Mouse (Mus musculus) limb, embryonic 11.5 days (tissue): ENCODE measurements around the gene Mknk1. TPM values are rescaled to one million over a fixed set of nuclear protein-coding genes. Genes with fewer than 3 reads are reported as not detected.
A peak's percentile ranks its signal among the peaks of the same experiment; 100 is the strongest.

Experiments used
- ATAC-seq: fragments of 200-750 bp; cut with Nextera tagmentation; 2 replicates; pipeline ENCODE4 v1.8.0; 2017; ENCODE audit warnings: low read depth; ENCODE audit not compliant: insufficient number of reproducible peaks, low FRiP score, low TSS enrichment
- DNase-seq: peaks from one replicate; pipeline ENCODE4 v3.0.0-alpha.2; 2015; ENCODE audit warnings: low spot score
- H3K27ac ChIP-seq: fragments of 300-500 bp; sonication (generic); replicated peaks from 2 replicates; pipeline ENCODE4 v1.5.1; 2014; ENCODE audit warnings: low read depth, mild to moderate bottlenecking, low read length
- H3K27me3 ChIP-seq: fragments of 300-500 bp; sonication (generic); 2 replicates; pipeline ENCODE4 v1.6.1; 2014; ENCODE audit warnings: mild to moderate bottlenecking, low read length, mixed read lengths; ENCODE audit not compliant: control insufficient read depth, insufficient read depth
- H3K36me3 ChIP-seq: fragments of 300-500 bp; sonication (generic); 2 replicates; pipeline ENCODE4 v1.6.1; 2014; ENCODE audit warnings: mild to moderate bottlenecking, low read length, moderate library complexity, mixed read lengths; ENCODE audit not compliant: control insufficient read depth, insufficient read depth
- H3K4me1 ChIP-seq: fragments of 300-500 bp; sonication (generic); 2 replicates; pipeline ENCODE4 v1.6.1; 2014; ENCODE audit warnings: low read length, mixed read lengths; ENCODE audit not compliant: control insufficient read depth, insufficient read depth
- H3K4me2 ChIP-seq: fragments of 300-500 bp; sonication (generic); 2 replicates; pipeline ENCODE4 v1.6.1; 2014; ENCODE audit warnings: low read depth, mild to moderate bottlenecking, moderate library complexity; ENCODE audit not compliant: severe bottlenecking
- H3K4me3 ChIP-seq: fragments of 300-500 bp; sonication (generic); 2 replicates; pipeline ENCODE4 v1.5.1; 2014; ENCODE audit warnings: low read depth, low read length
- H3K9ac ChIP-seq: fragments of 300-500 bp; sonication (generic); 2 replicates; pipeline ENCODE4 v1.6.1; 2014; ENCODE audit warnings: mild to moderate bottlenecking, low read length
- H3K9me3 ChIP-seq: fragments of 300-500 bp; sonication (generic); 2 replicates; pipeline ENCODE4 v1.6.1; 2016; ENCODE audit warnings: low read length; ENCODE audit not compliant: control insufficient read depth
- WGBS: fragments of 180-500 bp; shearing (Covaris S2); extraction: QIAGEN DNeasy Blood & Tissue Kit; methylation state at CpG from one replicate; pipeline ENCODE4 v1.1.7; 2014; 5-methylcytosine and 5-hydroxymethylcytosine counted together
- polyA plus RNA-seq: library from polyadenylated mRNA; unstranded; fragments of >200 nt; fragmentation: Nextera tagmentation; extraction: Ambion mirVana; gene quantifications from 2 replicates; pipeline ENCODE4 v1.2.1, GENCODE M21; 2014

The Mknk1 gene
- polyA plus RNA-seq, 1 experiment from 2014 or later, result 23.2 TPM

GRCm38 (mm10) chr4:115848990-115849677, 10.1 kb downstream of the Mknk1 start:
- DNase-seq, result no peak
- no peak overlapping the region for H3K4me2 ChIP-seq
- no peaks in the 10 kb centered on the region for H3K9me3 ChIP-seq
- ATAC-seq, result no peak
- WGBS, result 70% methylated on average over 8 of the region's 8 CpGs
- H3K36me3 ChIP-seq, result peaks cover 10% of the 10 kb centered on the region
- H3K27me3 ChIP-seq, result no peaks in the 10 kb centered on the region
- H3K27ac ChIP-seq, result no peak overlapping the region
- no peak overlapping the region for H3K9ac ChIP-seq
- H3K4me3 ChIP-seq, result no peak overlapping the region
- H3K4me1 ChIP-seq, result peaks cover 5% of the 10 kb centered on the region; the same call in 1 of the 2 replicates

GRCm38 (mm10) chr4:115850111-115850510, 11.1 kb downstream of the Mknk1 start:
- ATAC-seq (no peak), DNase-seq (no peak)
- Histone ChIP-seq H3K4me2 (no peak overlapping the region), H3K4me1 (peaks cover 12% of the 10 kb centered on the region), H3K36me3 (peaks cover 10% of the 10 kb centered on the region), H3K9ac (no peak overlapping the region), H3K27ac (no peak overlapping the region), H3K9me3 (no peaks in the 10 kb centered on the region), H3K27me3 (no peaks in the 10 kb centered on the region), H3K4me3 (no peak overlapping the region)
- 84% methylated on average over 2 of the region's 2 CpGs for whole genome bisulfite sequencing

- 62% methylated on average over 2 of the region's 2 CpGs for WGBS
These were observed 11.6 kb downstream of the Mknk1 start for GRCm38 (mm10) chr4:115850631-115851030.

GRCm38 (mm10) chr4:115851569-115851968, 12.6 kb downstream of the Mknk1 start:
- Histone ChIP-seq H3K4me2 (no peak overlapping the region), H3K4me1 (peaks cover 25% of the 10 kb centered on the region), H3K4me3 (no peak overlapping the region), H3K36me3 (peaks cover 10% of the 10 kb centered on the region), H3K27me3 (no peaks in the 10 kb centered on the region), H3K9ac (no peak overlapping the region), H3K9me3 (no peaks in the 10 kb centered on the region), H3K27ac (no peak overlapping the region)
- ATAC-seq (no peak), DNase-seq (no peak)
- 92% methylated on average over 6 of the region's 6 CpGs for WGBS

More at GRCm38 (mm10) chr4:115850631-115851030, 11.6 kb downstream of the Mknk1 start:
- H3K4me2 ChIP-seq, result no peak overlapping the region
- no peak overlapping the region for H3K27ac ChIP-seq
- no peaks in the 10 kb centered on the region for H3K9me3 ChIP-seq
- ATAC-seq, result no peak
- H3K4me3 ChIP-seq, result no peak overlapping the region
- H3K9ac ChIP-seq, result no peak overlapping the region
- no peak for DNase-seq
- H3K4me1 ChIP-seq, result peaks cover 18% of the 10 kb centered on the region
- peaks cover 10% of the 10 kb centered on the region for H3K36me3 ChIP-seq
- H3K27me3 ChIP-seq, result no peaks in the 10 kb centered on the region

GRCm38 (mm10) chr4:115855100-115855499, 16.1 kb downstream of the Mknk1 start:
- Histone ChIP-seq H3K9me3 (no peaks in the 10 kb centered on the region), H3K27ac (0 out of 2 replicates have a peak overlapping the region, but pooled peaks have one; percentile 26), H3K4me3 (no peak overlapping the region), H3K4me2 (no peak overlapping the region; the same call in 1 of the 2 replicates), H3K9ac (no peak overlapping the region), H3K27me3 (no peaks in the 10 kb centered on the region), H3K4me1 (peaks cover 25% of the 10 kb centered on the region), H3K36me3 (peaks cover 6% of the 10 kb centered on the region)
- 27% methylated on average over 6 of the region's 6 CpGs for WGBS
- DNase-seq (no peak), ATAC-seq (peak; percentile 41; the same call in 1 of the 2 replicates)

GRCm38 (mm10) chr4:115855609-115856008, 16.6 kb downstream of the Mknk1 start:
- DNase-seq (no peak), ATAC-seq (no peak)
- Histone ChIP-seq H3K4me1 (peaks cover 25% of the 10 kb centered on the region), H3K4me3 (no peak overlapping the region), H3K9me3 (no peaks in the 10 kb centered on the region), H3K36me3 (peaks cover 6% of the 10 kb centered on the region), H3K27ac (0 out of 2 replicates have a peak overlapping the region, but pooled peaks have one; percentile 26), H3K4me2 (no peak overlapping the region; the same call in 1 of the 2 replicates), H3K9ac (no peak overlapping the region), H3K27me3 (no peaks in the 10 kb centered on the region)
- WGBS, result 71% methylated on average over 4 of the region's 4 CpGs

GRCm38 (mm10) chr4:115856282-115856681, 17.3 kb downstream of the Mknk1 start:
- H3K4me2 ChIP-seq, result no peak overlapping the region

GRCm38 (mm10) chr4:115857293-115857883, 18.4 kb downstream of the Mknk1 start:
- Histone ChIP-seq H3K27ac (no peak overlapping the region), H3K27me3 (no peaks in the 10 kb centered on the region), H3K4me3 (no peak overlapping the region), H3K4me1 (peaks cover 29% of the 10 kb centered on the region), H3K9ac (no peak overlapping the region), H3K4me2 (no peak overlapping the region), H3K36me3 (0 out of 2 replicates have a peak, but pooled peaks cover 4% of the 10 kb centered on the region), H3K9me3 (no peaks in the 10 kb centered on the region)
- no peak for DNase-seq
- 87% methylated on average over 9 of the region's 9 CpGs for WGBS
- ATAC-seq, result no peak

More at GRCm38 (mm10) chr4:115856282-115856681, 17.3 kb downstream of the Mknk1 start:
- Histone ChIP-seq H3K4me1 (peaks cover 25% of the 10 kb centered on the region), H3K36me3 (peaks cover 6% of the 10 kb centered on the region; the same call in 1 of the 2 replicates), H3K27me3 (no peaks in the 10 kb centered on the region), H3K9ac (no peak overlapping the region), H3K4me3 (no peak overlapping the region), H3K9me3 (no peaks in the 10 kb centered on the region), H3K27ac (no peak overlapping the region)
- WGBS, result 71% methylated on average over 4 of the region's 4 CpGs
- DNase-seq (no peak), ATAC-seq (no peak)
